Mouse (Mus musculus): ENCODE measurements around the gene Ttc19. TPM values are rescaled to one million over a fixed set of nuclear protein-coding genes. Genes with fewer than 3 reads are reported as not detected.

Ttc19 gene
- 36.7 TPM for polyA plus RNA-seq (2017; shearing (Covaris generic))

DNA sequence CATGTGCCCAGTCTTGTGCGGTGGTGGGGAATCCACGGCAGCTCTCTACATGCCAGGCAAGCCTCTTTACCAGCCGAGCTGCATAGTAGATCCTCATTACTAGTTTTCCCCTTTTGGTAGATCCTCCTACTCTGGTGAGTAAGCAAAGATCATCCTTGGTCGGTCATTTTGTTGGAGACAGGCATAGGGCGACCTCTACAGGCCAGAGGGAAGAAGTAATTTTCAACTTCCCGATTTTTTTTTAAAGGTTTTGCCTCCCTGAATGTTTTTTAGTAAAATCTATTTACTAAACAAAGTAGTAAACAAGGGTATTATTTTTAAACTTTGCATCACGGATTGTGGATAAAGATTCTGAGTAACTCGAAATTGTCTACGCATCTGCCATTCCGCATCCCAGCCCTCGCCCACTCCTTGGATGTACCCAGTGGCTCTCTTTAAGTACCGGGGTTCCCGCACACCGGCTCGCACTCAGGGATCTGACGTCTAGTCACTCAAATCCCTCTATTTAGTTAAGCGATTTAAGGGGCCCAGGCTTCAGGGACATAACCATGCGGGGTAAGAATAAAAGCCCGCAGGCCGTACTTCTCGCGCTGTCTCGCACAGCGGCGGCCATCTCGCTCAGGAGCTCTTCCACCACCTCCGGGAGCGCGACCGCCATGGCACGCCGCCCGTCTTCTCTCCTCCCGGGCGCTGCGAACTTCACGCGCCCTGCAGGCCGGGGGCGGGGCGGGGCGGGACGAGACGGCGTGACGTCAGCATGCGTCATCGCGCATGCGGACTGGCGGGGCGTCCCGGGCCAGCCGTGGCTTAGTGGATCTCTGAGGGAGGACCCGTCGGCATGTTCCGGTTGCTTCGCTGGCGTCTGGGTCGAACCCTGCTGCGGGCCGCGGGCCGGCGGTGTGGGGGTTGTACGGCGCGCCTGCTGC is at the start of gene Ttc19, which contains the start of gene Zswim7:
TSS of gene Ttc19 (plus strand) at position 799 of the 926 bp plus-strand sequence.
TSS of gene Zswim7 (minus strand) at position 701 of the 926 bp plus-strand sequence.

DNA sequence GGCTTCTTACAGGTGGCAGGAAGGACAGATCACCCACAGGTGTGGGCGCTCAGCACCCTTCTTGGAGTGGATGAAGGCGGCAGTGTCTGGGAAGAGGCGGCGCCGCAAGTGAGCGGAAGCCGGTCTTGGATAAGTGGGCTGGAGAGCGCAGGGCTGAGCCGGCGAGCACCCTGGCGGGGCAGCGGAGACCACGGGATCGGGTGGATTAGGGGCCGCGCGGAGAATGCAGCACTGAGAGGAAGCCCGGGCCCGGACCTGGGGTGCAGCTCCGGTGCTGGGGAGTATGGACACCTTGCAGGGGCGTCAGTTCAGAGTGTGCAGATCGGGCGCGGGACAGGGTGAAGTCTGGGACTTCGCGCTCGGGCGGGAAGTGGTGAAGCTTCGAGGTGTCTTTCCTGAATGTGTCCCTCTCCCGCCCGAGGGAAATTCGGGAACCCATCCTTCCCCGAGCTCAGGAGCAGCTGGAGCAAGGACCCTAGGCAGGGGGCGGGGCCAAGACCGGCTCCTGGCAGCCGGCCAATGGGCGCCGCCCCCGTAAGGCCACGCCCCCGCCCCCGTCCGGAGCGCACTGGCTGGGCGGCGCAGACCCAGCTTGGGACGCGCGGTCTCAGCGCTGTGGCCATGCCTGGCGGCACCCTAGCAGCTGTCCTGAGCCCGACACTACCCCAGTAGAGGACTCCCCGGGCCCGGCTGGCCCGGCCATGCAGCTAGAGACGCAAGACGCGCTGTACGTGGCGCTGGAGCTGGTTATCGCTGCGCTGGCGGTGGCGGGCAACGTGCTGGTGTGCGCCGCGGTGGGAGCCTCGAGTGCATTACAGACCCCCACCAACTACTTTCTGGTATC is 32.6 kb upstream of the Ttc19 start, which contains the start of gene Adora2b:
TSS of gene Adora2b (plus strand) at position 584 of the 844 bp plus-strand sequence.

Other genes with a start within 250 kb of the Ttc19 start
- gene Adora2b, start 32.5 kb upstream of the Ttc19 start, polyA plus RNA-seq (2017; shearing (Covaris generic)) = 0.27 TPM
- gene Zswim7, start 98 bp upstream of the Ttc19 start, polyA plus RNA-seq (2017; shearing (Covaris generic)) = 9.1 TPM
- 9.9 TPM for gene Pigl, start 177.0 kb downstream of the Ttc19 start, polyA plus RNA-seq (2017; shearing (Covaris generic))
- gene Ncor1, start 177.1 kb downstream of the Ttc19 start, polyA plus RNA-seq (2017; shearing (Covaris generic)) = 388 TPM

Data from effector memory CD4-positive, alpha-beta T cell, adult 7 months (primary cell).